In the genomic region with DNA sequence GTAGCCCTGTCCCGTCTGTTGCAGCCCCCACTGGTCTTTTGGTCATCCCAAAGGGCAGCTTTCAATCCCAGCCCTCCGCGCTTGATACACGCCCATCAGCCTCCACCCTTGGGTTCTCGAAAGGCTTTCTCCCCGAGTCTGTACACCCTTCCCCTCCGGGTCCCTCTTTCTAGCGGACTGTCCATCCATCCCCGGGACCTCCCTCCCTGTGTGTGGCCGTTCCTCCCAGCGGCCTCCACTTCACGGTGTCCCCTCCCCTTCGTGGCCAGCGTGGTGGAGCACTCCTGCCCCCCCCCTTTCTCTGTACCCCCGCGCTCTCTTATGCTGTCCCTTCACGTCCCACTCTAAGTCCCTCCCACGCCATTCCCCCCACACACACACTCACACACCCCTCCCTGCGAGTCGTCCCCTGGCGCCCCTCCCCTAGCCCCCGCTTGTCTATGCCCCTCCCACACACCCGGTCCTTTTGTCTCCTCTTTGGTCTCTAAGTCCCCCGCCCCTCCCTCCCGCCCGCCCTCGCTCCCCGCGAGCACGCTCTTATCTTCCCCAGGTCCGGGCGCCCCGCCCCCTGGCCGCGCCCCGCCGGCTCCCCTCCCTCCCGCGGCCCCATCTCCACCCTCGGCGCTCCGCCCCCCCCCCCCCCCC, we compare ENCODE assay signal across 8 mouse cellular contexts. TPM values are rescaled to one million over a fixed set of nuclear protein-coding genes. Genes with fewer than 3 reads are reported as not detected.
A peak's percentile ranks its signal among the peaks of the same experiment; 100 is the strongest.
DNase-seq lines count a peak whose midpoint lies in the region; ATAC-seq lines count a peak whose summit lies in the region.

No protein-coding gene starts in this region.

- WGBS in intestine, embryonic 14.5 days, result 8% methylated on average over 25 of the region's 42 CpGs
- 14% methylated on average over 27 of the region's 42 CpGs for WGBS in limb, embryonic 13.5 days
- WGBS in midbrain, embryonic 14.5 days, result 30% methylated on average over 32 of the region's 42 CpGs

- H3K9ac ChIP-seq in intestine, embryonic 14.5 days (ENCODE audit: low read length), result peak overlapping the region; percentile 38
- peak overlapping the region; percentile 61 for H3K9ac ChIP-seq in limb, embryonic 13.5 days
- peak overlapping the region; percentile 65 for H3K9ac ChIP-seq in midbrain, embryonic 14.5 days (replicated peaks; ENCODE audit: low read length)

- intact Hi-C loops in gastrocnemius, postnatal 14 days (cut with DNase I; ENCODE audit: low total_unique reads), result loop anchor here (10.0 kb wide), 2 partner anchors 60 to 130 kb away; a partner anchor contains a TSS

- H3K4me3 ChIP-seq in intestine, embryonic 14.5 days (ENCODE audit: low read depth, low read length), result peak overlapping the region; percentile 47
- peak overlapping the region; percentile 50 for H3K4me3 ChIP-seq in limb, embryonic 13.5 days
- H3K4me3 ChIP-seq in midbrain, embryonic 14.5 days (replicated peaks; ENCODE audit: low read depth, low read length), result peak overlapping the region; percentile 47

- peak overlapping the region; percentile 77 for H3K27ac ChIP-seq in intestine, embryonic 14.5 days (ENCODE audit: low read depth)
- H3K27ac ChIP-seq in limb, embryonic 13.5 days, result peak overlapping the region; percentile 91
- peak overlapping the region; percentile 91 for H3K27ac ChIP-seq in midbrain, embryonic 14.5 days (replicated peaks; ENCODE audit: low read depth, low read length)

- H3K27me3 ChIP-seq in intestine, embryonic 14.5 days (replicated peaks; ENCODE audit: control insufficient read depth, insufficient read depth, low read length), result no peaks in the 10 kb centered on the region; the same call in 1 of the 2 replicates
- peaks cover 18% of the 10 kb centered on the region for H3K27me3 ChIP-seq in limb, embryonic 13.5 days
- no peaks in the 10 kb centered on the region for H3K27me3 ChIP-seq in midbrain, embryonic 14.5 days (ENCODE audit: control insufficient read depth, insufficient read depth, low read length)

- peak overlapping the region; percentile 48 for H3K4me2 ChIP-seq in intestine, embryonic 14.5 days (ENCODE audit: low read length)
- peak overlapping the region; percentile 60 for H3K4me2 ChIP-seq in limb, embryonic 13.5 days (replicated peaks)
- H3K4me2 ChIP-seq in midbrain, embryonic 14.5 days (ENCODE audit: low read length), result peak overlapping the region; percentile 62

- ATAC-seq in intestine, embryonic 14.5 days (replicated peaks; ENCODE audit: low FRiP score, low TSS enrichment, low read depth), result peak; percentile 88
- ATAC-seq in limb, embryonic 13.5 days (ENCODE audit: low FRiP score, low read depth), result peak; percentile 85
- peak; percentile 87 for ATAC-seq in midbrain, embryonic 14.5 days (ENCODE audit: low FRiP score, low TSS enrichment)

- peak; percentile 66 to 77 for DNase-seq in spleen, adult 18-20 months
- DNase-seq in spleen, adult 12 weeks (ENCODE audit: low spot score), result no peak
- DNase-seq in embryo, embryonic 10.5 days (ENCODE audit: low spot score), result peak; percentile 87
- peak; percentile 81 for DNase-seq in gastrocnemius, postnatal 14 days
- peak; percentile 82 for DNase-seq in intestine, embryonic 14.5 days (ENCODE audit: low spot score)
- peak; percentile 86 for DNase-seq in midbrain, embryonic 14.5 days
- DNase-seq in spleen, postnatal 36 days (ENCODE audit: low spot score in 2 of 2), result peak; percentile 85 to 86

- H3K36me3 ChIP-seq in intestine, embryonic 14.5 days (ENCODE audit: control insufficient read depth, insufficient read depth, low read length), result peaks cover 10% of the 10 kb centered on the region; the same call in 1 of the 2 replicates
- peaks cover 6% of the 10 kb centered on the region for H3K36me3 ChIP-seq in limb, embryonic 13.5 days
- 0 out of 2 replicates have a peak, but pooled peaks cover 2% of the 10 kb centered on the region for H3K36me3 ChIP-seq in midbrain, embryonic 14.5 days (ENCODE audit: control insufficient read depth, insufficient read depth, low read length)

- H3K9me3 ChIP-seq in intestine, embryonic 14.5 days (ENCODE audit: control insufficient read depth, low read length), result no peaks in the 10 kb centered on the region
- no peaks in the 10 kb centered on the region for H3K9me3 ChIP-seq in limb, embryonic 13.5 days
- no peaks in the 10 kb centered on the region for H3K9me3 ChIP-seq in midbrain, embryonic 14.5 days (ENCODE audit: control insufficient read depth, low read length)

- no peaks in the 10 kb centered on the region for H3K4me1 ChIP-seq in intestine, embryonic 14.5 days (replicated peaks; ENCODE audit: control insufficient read depth, insufficient read depth, low read length)
- no peaks in the 10 kb centered on the region for H3K4me1 ChIP-seq in limb, embryonic 13.5 days
- no peaks in the 10 kb centered on the region for H3K4me1 ChIP-seq in midbrain, embryonic 14.5 days (ENCODE audit: control insufficient read depth, insufficient read depth, low read length)

RNA-seq across cellular contexts. Expression of a gene that starts 28.5 kb away (rescaled TPM):
- total RNA-seq in gastrocnemius, postnatal 14 days (2021), result 10 to 100 TPM; 11.5 to 15.0 TPM
- polyA plus RNA-seq in intestine, embryonic 14.5 days (2014; fragmentation: Nextera tagmentation; extraction: Ambion mirVana), result 17.0 and 19.6 TPM in 2 replicates
- 22.6 and 23.2 TPM in 2 replicates for polyA plus RNA-seq in limb, embryonic 13.5 days (2015; fragmentation: Nextera tagmentation; extraction: Ambion mirVana)
- polyA plus RNA-seq in midbrain, embryonic 14.5 days (2014; fragmentation: Nextera tagmentation; extraction: Ambion mirVana), result 14.3 and 16.6 TPM in 2 replicates

RNA-seq across cellular contexts. Expression of a gene that starts 56.0 kb away (rescaled TPM):
- 1 to 10 TPM; 5.5 to 8.4 TPM for total RNA-seq in gastrocnemius, postnatal 14 days (2021)
- polyA plus RNA-seq in intestine, embryonic 14.5 days (2014; fragmentation: Nextera tagmentation; extraction: Ambion mirVana), result 7.6 and 7.7 TPM in 2 replicates
- polyA plus RNA-seq in limb, embryonic 13.5 days (2015; fragmentation: Nextera tagmentation; extraction: Ambion mirVana), result 6.8 and 6.9 TPM in 2 replicates
- polyA plus RNA-seq in midbrain, embryonic 14.5 days (2014; fragmentation: Nextera tagmentation; extraction: Ambion mirVana), result 7.8 and 7.9 TPM in 2 replicates
